Mouse (Mus musculus) midbrain, embryonic 12.5 days (tissue): ENCODE results near the gene Fto. TPM values are rescaled to one million over a fixed set of nuclear protein-coding genes. Genes with fewer than 3 reads are reported as not detected.

Experiments used
- ATAC-seq: fragments of 200-750 bp; cut with Nextera tagmentation; 2 replicates; pipeline ENCODE4 v1.8.0; 2017; ENCODE audit warnings: low read depth, moderate TSS enrichment, moderate library complexity; ENCODE audit not compliant: low FRiP score
- H3K27ac ChIP-seq: fragments of 300-500 bp; sonication (generic); replicated peaks from 2 replicates; pipeline ENCODE4 v1.5.1; 2016; ENCODE audit warnings: mild to moderate bottlenecking
- H3K27me3 ChIP-seq: fragments of 300-500 bp; sonication (generic); 2 replicates; pipeline ENCODE4 v1.6.1; 2016; ENCODE audit warnings: mild to moderate bottlenecking
- H3K36me3 ChIP-seq: fragments of 300-500 bp; sonication (generic); 2 replicates; pipeline ENCODE4 v1.6.1; 2016
- H3K4me1 ChIP-seq: fragments of 300-500 bp; sonication (generic); 2 replicates; pipeline ENCODE4 v1.6.1; 2016
- H3K4me2 ChIP-seq: fragments of 300-500 bp; sonication (generic); replicated peaks from 2 replicates; pipeline ENCODE4 v1.6.1; 2016; ENCODE audit warnings: mild to moderate bottlenecking, moderate library complexity
- H3K4me3 ChIP-seq: fragments of 300-500 bp; sonication (generic); 2 replicates; pipeline ENCODE4 v1.5.1; 2016; ENCODE audit warnings: mild to moderate bottlenecking
- H3K9ac ChIP-seq: fragments of 300-500 bp; sonication (generic); replicated peaks from 2 replicates; pipeline ENCODE4 v1.6.1; 2016; ENCODE audit warnings: mild to moderate bottlenecking, moderate library complexity
- H3K9me3 ChIP-seq: fragments of 300-500 bp; sonication (generic); 2 replicates; pipeline ENCODE4 v1.6.1; 2016; ENCODE audit warnings: mild to moderate bottlenecking
- WGBS: fragments of 180-500 bp; shearing (Covaris S2); methylation state at CpG from one replicate; pipeline ENCODE4 v1.1.7; 2016; 5-methylcytosine and 5-hydroxymethylcytosine counted together
- polyA plus RNA-seq: library from polyadenylated mRNA; unstranded; fragments of >200 nt; fragmentation: Nextera tagmentation; extraction: Ambion mirVana; gene quantifications from 2 replicates; pipeline ENCODE4 v1.2.1, GENCODE M21; 2016

Gene Fto
- polyA plus RNA-seq, 1 experiment from 2014 or later = 115 TPM

DNA sequence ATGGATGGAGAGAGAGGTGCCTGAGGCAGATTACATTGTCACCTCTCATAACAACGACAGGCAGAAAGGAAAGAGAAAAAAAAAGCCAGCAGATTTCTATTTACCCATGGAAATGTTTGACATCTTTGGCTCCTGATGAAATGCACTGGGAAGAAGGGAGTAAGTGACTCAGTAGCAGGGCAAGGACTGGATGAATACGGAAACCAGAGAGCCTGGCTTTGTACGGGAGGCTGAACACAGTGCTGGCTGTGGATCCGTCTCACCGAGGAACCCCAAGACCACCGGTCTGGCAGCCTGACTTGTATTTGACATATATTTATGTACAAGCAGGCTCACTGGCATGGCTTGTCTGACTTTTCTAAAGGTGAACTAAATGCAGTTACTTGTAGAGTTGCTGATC lies 34.3 kb downstream of the Fto start:
- Histone ChIP-seq H3K27me3 (no peaks in the 10 kb centered on the region), H3K9ac (no peak overlapping the region), H3K27ac (no peak overlapping the region), H3K36me3 (no peaks in the 10 kb centered on the region), H3K4me1 (no peaks in the 10 kb centered on the region), H3K4me2 (no peak overlapping the region), H3K4me3 (no peak overlapping the region), H3K9me3 (no peaks in the 10 kb centered on the region; the same call in 1 of the 2 replicates)
- 86% methylated on average over 6 of the region's 6 CpGs for WGBS
- no peak for ATAC-seq

- Histone ChIP-seq H3K9ac (no peak overlapping the region), H3K9me3 (no peaks in the 10 kb centered on the region; the same call in 1 of the 2 replicates), H3K36me3 (no peaks in the 10 kb centered on the region), H3K4me3 (no peak overlapping the region), H3K4me2 (no peak overlapping the region), H3K27me3 (no peaks in the 10 kb centered on the region), H3K4me1 (peaks cover 3% of the 10 kb centered on the region), H3K27ac (no peak overlapping the region)
- ATAC-seq = no peak
- 91% methylated on average over 7 of the region's 7 CpGs for WGBS
Measured at GRCm38 (mm10) chr8:91349816-91350215, 36.5 kb downstream of the Fto start.

DNA sequence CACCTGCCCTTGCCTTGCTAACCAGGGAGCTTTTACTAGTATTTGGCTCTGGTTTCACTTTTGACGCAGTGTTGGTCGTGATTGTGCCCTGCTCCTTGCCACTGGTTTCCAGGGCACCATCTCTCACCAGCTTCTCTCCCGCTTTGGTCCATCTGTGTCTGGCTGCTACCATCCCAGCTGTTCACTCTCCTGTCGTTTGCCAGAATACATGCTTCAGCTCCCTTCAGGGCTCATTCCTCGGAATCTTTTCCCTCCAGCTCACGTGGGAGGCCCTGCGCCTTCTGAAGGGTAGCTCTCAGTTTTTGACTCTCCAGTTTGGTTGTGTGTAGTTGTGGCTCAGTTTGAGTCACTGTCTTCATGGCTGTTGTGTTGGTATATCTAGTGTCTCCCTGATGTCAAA lies 37.3 kb downstream of the Fto start:
- peaks cover 11% of the 10 kb centered on the region for H3K4me1 ChIP-seq
- no peak overlapping the region for H3K4me2 ChIP-seq
- no peak overlapping the region for H3K9ac ChIP-seq
- H3K27me3 ChIP-seq = no peaks in the 10 kb centered on the region
- no peaks in the 10 kb centered on the region; the same call in 1 of the 2 replicates for H3K9me3 ChIP-seq
- H3K27ac ChIP-seq = no peak overlapping the region
- 81% methylated on average over 7 of the region's 7 CpGs for WGBS
- H3K4me3 ChIP-seq = no peak overlapping the region
- no peaks in the 10 kb centered on the region for H3K36me3 ChIP-seq
- no peak for ATAC-seq

DNA sequence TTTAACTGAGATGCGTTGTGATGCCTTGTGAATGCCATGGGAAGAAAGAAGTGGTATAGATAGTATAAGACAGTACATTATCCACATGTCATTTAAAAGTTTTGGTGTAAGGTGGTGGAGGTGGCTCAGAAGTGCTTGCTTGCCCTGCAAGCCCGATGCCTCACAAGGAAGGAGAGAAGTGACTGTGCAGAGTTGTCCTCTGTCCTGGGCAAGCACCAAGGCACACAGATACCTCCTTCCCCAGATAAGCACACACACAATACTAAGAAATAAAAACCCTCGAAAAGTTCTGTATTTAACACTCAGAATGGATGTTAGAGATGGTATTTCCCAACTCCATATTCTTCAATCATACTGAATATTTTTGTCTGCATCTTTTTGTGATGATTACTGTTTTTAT lies 39.3 kb downstream of the Fto start:
- Histone ChIP-seq H3K36me3 (no peaks in the 10 kb centered on the region), H3K4me3 (no peak overlapping the region), H3K4me2 (no peak overlapping the region), H3K9me3 (no peaks in the 10 kb centered on the region; the same call in 1 of the 2 replicates), H3K4me1 (peaks cover 23% of the 10 kb centered on the region), H3K27me3 (no peaks in the 10 kb centered on the region), H3K27ac (no peak overlapping the region), H3K9ac (no peak overlapping the region)
- no peak for ATAC-seq
- WGBS = 90% methylated on average over 3 of the region's 3 CpGs

DNA sequence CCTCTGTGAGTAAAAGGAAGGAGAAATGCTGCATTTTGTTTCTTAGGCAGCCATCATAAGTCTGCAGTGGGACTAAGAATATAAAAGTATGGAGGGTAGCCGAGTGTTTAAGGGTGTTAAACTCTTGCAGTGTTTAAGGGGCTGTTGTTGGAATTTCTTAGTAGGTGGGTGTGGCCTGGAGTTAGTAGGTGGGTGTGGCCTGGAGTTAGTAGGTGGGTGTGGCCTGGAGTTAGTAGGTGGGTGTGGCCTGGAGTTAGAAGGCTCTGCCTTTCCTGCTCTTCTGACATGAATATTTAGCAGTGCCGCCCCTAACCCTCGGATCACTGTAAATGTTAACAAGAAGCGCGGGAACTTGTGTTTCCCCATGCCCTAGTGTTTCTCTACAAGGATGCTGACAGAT lies 39.7 kb downstream of the Fto start:
- Histone ChIP-seq H3K36me3 (no peaks in the 10 kb centered on the region), H3K9ac (no peak overlapping the region), H3K4me2 (no peak overlapping the region), H3K4me3 (no peak overlapping the region), H3K27ac (no peak overlapping the region), H3K9me3 (no peaks in the 10 kb centered on the region; the same call in 1 of the 2 replicates), H3K4me1 (peaks cover 23% of the 10 kb centered on the region), H3K27me3 (0 out of 2 replicates have a peak, but pooled peaks cover 2% of the 10 kb centered on the region)
- 81% methylated on average over 5 of the region's 5 CpGs for WGBS
- no peak for ATAC-seq

GRCm38 (mm10) chr8:91353907-91354306 lies 40.6 kb downstream of the Fto start:
- H3K36me3 ChIP-seq = no peaks in the 10 kb centered on the region
- peaks cover 9% of the 10 kb centered on the region; the same call in 1 of the 2 replicates for H3K27me3 ChIP-seq
- H3K4me1 ChIP-seq = peaks cover 23% of the 10 kb centered on the region
- no peak overlapping the region for H3K4me2 ChIP-seq
- H3K27ac ChIP-seq = no peak overlapping the region
- ATAC-seq = no peak
- H3K9me3 ChIP-seq = no peaks in the 10 kb centered on the region
- no peak overlapping the region for H3K4me3 ChIP-seq
- WGBS = 90% methylated on average over 4 of the region's 4 CpGs
- H3K9ac ChIP-seq = no peak overlapping the region

GRCm38 (mm10) chr8:91355301-91355905 lies 42.1 kb downstream of the Fto start:
- Histone ChIP-seq H3K9ac (no peak overlapping the region), H3K27me3 (peaks cover 9% of the 10 kb centered on the region; the same call in 1 of the 2 replicates), H3K36me3 (no peaks in the 10 kb centered on the region), H3K4me1 (peaks cover 23% of the 10 kb centered on the region), H3K4me2 (peak overlapping the region; percentile 35), H3K9me3 (no peaks in the 10 kb centered on the region), H3K4me3 (no peak overlapping the region), H3K27ac (peak overlapping the region; percentile 72)
- ATAC-seq = peak; percentile 41; the same call in 1 of the 2 replicates
- 51% methylated on average over 10 of the region's 10 CpGs for WGBS

DNA sequence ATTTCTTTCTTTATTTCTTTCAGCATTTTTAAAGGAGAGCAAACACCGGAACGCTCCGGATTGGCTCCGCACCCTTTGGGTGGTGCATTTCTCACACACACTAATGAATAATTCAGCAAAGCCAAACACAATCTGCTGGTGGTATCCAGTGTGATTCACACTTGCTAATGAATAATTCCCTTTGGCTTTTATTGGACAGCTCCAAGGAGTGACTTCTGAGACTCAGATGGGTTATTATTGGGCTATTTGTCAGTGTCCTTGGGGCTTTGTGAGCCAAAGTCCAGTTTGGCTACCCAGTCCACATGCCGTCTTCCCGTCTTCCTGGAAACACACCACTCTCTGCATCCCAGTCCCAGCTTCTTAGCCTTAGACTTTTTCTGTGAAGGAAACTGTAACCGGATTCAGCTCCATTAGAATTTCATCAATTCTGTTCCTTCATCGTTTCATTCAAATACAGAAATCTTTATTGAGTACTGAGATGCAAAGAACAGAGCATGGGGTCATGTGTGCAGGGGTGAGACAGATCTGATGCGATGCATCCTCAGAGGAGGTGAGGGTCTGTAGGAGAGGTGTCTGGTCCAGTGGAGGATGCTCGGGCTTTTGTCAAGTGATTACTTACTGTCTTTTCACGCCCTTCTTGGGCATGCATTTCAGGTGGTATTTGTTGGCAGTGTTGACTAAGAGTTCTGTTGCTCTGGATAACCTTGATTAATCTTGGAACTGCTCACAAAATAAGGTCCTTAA lies 42.8 kb downstream of the Fto start:
- Histone ChIP-seq H3K4me1 (peaks cover 23% of the 10 kb centered on the region), H3K27me3 (peaks cover 9% of the 10 kb centered on the region; the same call in 1 of the 2 replicates), H3K4me3 (no peak overlapping the region), H3K9me3 (no peaks in the 10 kb centered on the region), H3K9ac (no peak overlapping the region), H3K36me3 (no peaks in the 10 kb centered on the region), H3K4me2 (peak overlapping the region; percentile 35), H3K27ac (peak overlapping the region; percentile 72)
- WGBS = 58% methylated on average over 11 of the region's 11 CpGs
- peak; percentile 65 for ATAC-seq

GRCm38 (mm10) chr8:91357493-91358014 lies 44.2 kb downstream of the Fto start:
- no peak overlapping the region for H3K27ac ChIP-seq
- H3K4me3 ChIP-seq = no peak overlapping the region
- H3K36me3 ChIP-seq = no peaks in the 10 kb centered on the region
- ATAC-seq = no peak
- no peaks in the 10 kb centered on the region for H3K9me3 ChIP-seq
- peaks cover 23% of the 10 kb centered on the region for H3K4me1 ChIP-seq
- H3K9ac ChIP-seq = no peak overlapping the region
- 94% methylated on average over 4 of the region's 4 CpGs for WGBS
- peaks cover 11% of the 10 kb centered on the region for H3K27me3 ChIP-seq
- H3K4me2 ChIP-seq = no peak overlapping the region

DNA sequence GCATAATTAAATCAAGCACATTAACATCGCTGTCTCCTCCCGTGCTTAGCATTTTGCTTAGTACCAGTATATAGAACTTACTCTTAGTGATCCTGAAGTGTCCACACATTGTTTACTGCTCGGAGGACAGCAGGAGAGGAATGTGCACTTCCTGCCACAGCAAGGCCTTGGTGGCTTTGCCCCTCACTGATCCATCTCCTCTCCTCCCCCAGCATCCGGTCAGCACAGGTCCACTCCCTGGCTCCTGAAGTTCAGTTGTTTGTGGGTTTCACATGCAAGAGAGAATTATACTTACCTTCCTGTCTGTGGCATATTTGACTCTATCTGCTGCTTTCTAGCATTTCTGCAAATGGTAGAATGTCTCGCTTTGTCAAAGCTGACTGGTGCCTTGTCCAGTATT lies 44.7 kb downstream of the Fto start:
- H3K27ac ChIP-seq = no peak overlapping the region
- 84% methylated on average over 5 of the region's 5 CpGs for WGBS
- H3K4me3 ChIP-seq = no peak overlapping the region
- peaks cover 23% of the 10 kb centered on the region for H3K4me1 ChIP-seq
- peaks cover 13% of the 10 kb centered on the region for H3K27me3 ChIP-seq
- ATAC-seq = no peak
- H3K36me3 ChIP-seq = no peaks in the 10 kb centered on the region
- H3K4me2 ChIP-seq = no peak overlapping the region
- no peaks in the 10 kb centered on the region for H3K9me3 ChIP-seq
- H3K9ac ChIP-seq = no peak overlapping the region

DNA sequence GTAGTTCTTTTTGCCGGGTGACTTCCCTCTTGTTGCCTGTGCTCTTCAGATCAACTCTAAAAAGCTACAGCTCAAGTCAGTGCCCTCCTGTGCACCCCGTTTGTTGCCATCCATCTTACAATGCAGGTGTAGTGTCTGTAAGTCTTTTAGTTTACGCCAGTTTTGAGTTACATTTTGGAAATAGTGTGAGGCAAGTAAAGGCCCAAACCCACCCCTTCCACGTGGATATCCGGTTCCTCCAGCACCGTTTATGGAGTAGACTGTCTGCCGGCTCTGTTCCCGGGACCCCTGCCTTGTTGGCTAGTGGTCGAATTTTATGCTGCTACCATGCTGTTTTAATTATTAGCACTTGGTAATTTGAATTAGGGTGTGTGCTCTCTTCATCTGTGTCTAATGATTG lies 46.2 kb downstream of the Fto start:
- H3K4me2 ChIP-seq = no peak overlapping the region
- H3K27me3 ChIP-seq = peaks cover 19% of the 10 kb centered on the region
- ATAC-seq = no peak
- H3K9me3 ChIP-seq = no peaks in the 10 kb centered on the region
- no peak overlapping the region for H3K9ac ChIP-seq
- peaks cover 27% of the 10 kb centered on the region for H3K4me1 ChIP-seq
- 91% methylated on average over 9 of the region's 9 CpGs for WGBS
- no peak overlapping the region for H3K27ac ChIP-seq
- H3K36me3 ChIP-seq = no peaks in the 10 kb centered on the region
- no peak overlapping the region for H3K4me3 ChIP-seq

DNA sequence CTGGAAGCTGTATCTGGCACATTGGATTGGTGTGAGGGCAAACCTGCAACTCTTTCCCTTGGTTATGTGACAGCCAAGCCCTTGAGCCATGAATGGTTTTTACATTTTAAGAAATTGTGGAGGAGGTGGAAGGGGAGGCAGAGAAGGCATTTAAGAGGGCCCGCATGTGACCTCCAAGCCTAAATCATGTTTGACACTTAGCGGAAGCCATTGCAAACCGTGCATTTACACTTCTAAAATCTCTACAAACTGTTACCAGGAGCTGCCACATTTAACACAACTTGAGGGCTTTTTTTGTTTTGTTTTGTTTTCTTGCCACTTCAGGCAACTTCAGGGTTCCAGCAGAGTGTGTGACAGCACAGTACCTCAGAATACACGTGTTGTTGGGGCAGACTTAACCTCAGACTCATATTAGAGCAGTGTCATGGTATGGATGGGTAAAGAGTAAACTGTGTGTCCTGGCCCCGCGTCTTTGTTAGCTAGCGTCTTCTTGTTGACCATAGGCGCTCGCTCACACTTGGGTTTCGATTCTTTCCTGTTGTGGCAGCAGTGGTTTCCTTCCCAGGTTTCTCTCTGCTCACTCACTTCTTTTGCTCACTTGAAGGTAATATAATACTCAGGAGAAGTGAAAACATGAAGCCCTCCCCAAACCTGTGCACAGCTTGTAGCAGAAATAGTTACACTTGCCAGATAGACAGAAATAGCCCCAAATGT lies 47.5 kb downstream of the Fto start:
- ATAC-seq = no peak
- H3K4me1 ChIP-seq = peaks cover 27% of the 10 kb centered on the region
- no peaks in the 10 kb centered on the region for H3K36me3 ChIP-seq
- H3K9me3 ChIP-seq = no peaks in the 10 kb centered on the region
- WGBS = 90% methylated on average over 10 of the region's 10 CpGs
- no peak overlapping the region for H3K27ac ChIP-seq
- no peak overlapping the region for H3K9ac ChIP-seq
- H3K27me3 ChIP-seq = peaks cover 22% of the 10 kb centered on the region
- H3K4me2 ChIP-seq = no peak overlapping the region
- no peak overlapping the region for H3K4me3 ChIP-seq
